Mouse (Mus musculus) kidney, adult 9 months (tissue): ENCODE measurements at regions not wholly inside any gene's neighbourhood (a gene's known extent, or its start where the extent isn't known, plus 50 kb on each side); places are given as distances from the start of the nearest gene placed in this dataset.

Source experiments
- DNase-seq: peaks from one replicate; pipeline ENCODE4 v3.0.0; 2022

DNA sequence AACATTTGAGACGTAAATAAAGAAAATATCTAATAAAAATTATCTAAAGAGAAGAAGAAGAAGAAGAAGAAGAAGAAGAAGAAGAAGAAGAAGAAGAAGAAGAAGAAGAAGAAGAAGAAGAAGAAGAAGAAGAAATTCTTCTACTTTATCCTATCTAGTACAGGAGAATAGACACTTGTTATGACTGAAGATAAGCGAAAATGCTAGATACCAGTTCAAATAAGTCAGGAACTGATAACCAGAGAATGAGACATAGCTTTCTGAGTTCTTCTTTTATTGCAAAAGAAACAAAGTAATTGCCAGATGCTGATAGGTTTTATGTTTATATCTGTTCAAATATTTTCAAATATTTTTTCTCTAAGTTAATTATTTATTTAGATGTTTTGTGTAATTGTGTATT, 2144.1 kb upstream of the Pcdh17 start:
- DNase-seq = no peak

DNA sequence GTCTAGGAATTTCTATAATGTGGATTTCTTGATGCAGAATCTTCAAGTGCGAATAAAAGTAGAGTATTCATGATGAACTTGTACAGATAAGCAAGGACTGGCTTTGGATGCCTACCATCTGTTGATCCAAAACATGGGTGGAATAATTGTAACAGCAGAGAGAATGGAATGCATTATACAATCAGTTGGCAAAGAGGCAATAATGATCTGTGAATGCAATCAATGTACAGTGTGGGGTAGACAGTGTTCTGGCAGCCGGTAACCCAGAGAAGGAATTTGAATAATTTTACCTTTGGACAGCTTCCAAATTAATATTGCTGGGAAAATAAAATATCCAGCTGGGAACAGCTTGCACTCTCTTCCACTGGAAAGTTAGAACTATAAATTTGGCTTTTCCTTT, 2129.9 kb upstream of the Pcdh17 start:
- DNase-seq = no peak

DNA sequence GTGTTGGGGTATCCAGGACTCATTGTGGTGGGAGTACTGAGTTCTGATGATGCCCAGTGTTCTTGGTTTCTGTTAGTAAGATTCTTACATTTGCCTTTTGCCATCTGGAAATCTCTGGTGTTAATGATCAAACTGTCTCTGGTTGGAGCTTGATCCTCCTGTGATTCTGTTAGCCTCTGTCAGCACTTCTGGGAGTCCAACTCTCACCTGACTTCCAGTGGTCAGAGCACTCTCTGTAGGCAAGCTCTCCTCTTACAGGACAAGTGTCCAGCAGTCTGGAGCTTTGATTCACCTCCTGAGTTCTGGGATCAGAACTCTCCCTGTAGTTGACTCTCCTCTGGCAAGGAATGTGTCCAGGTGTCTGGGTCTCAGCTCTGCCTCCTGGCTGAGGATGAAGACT, 2108.5 kb upstream of the Pcdh17 start:
- peak; percentile 76 for DNase-seq
